Mouse (Mus musculus) CH12.LX (cell line): ENCODE measurements around the gene Fgd6. TPM values are rescaled to one million over a fixed set of nuclear protein-coding genes. Genes with fewer than 3 reads are reported as not detected.

ENCODE experiments used
- DNase-seq: peaks from one replicate; pipeline ENCODE4 v3.0.0-alpha.2; 2013; ENCODE audit errors: extremely low read depth
- H3K27ac ChIP-seq: 2 replicates; pipeline ENCODE4 v1.5.1; 2012; ENCODE audit warnings: low read depth, mild to moderate bottlenecking, control low read depth, moderate library complexity; ENCODE audit not compliant: insufficient read depth
- H3K27me3 ChIP-seq: replicated peaks from 2 replicates; pipeline ENCODE3; 2012; ENCODE audit warnings: inconsistent platforms
- H3K36me3 ChIP-seq, 2 experiments: replicated peaks in 1 of 2; 2 replicates each; pipeline versions ENCODE3 to v1.6.1; 2012; ENCODE audit warnings: inconsistent platforms in 1 of 2, low read length in 1 of 2, mild to moderate bottlenecking in 1 of 2, mixed read lengths in 1 of 2, moderate library complexity in 1 of 2; ENCODE audit not compliant: control insufficient read depth in 1 of 2, insufficient read depth in 1 of 2
- H3K4me1 ChIP-seq, 2 experiments: 2 replicates each; pipeline ENCODE4 v1.6.1; 2012; ENCODE audit warnings: inconsistent platforms in 1 of 2, moderate library complexity in 1 of 2; ENCODE audit not compliant: insufficient read depth in 2 of 2, control insufficient read depth in 1 of 2
- H3K4me2 ChIP-seq: 2 replicates; pipeline ENCODE4 v1.6.1; 2012; ENCODE audit warnings: low read depth, mild to moderate bottlenecking, control low read depth; ENCODE audit not compliant: poor library complexity, insufficient read depth, severe bottlenecking
- H3K4me3 ChIP-seq, 3 experiments: fragments of 150-350 bp in 1 of 3; sonication (generic) in 1 of 3; replicated peaks in 1 of 3; 2 replicates each; pipeline versions ENCODE3 to v1.5.1; 2011 to 2012; ENCODE audit warnings: low read depth in 2 of 3, low read length in 2 of 3, mild to moderate bottlenecking in 2 of 3, moderate library complexity in 2 of 3, control low read depth in 1 of 3, improper control_type of control experiment in 1 of 3, inconsistent platforms in 1 of 3, mixed read lengths in 1 of 3; ENCODE audit not compliant: poor library complexity in 1 of 3
- H3K79me2 ChIP-seq: replicated peaks from 2 replicates; pipeline ENCODE4 v1.6.1; 2012; ENCODE audit warnings: mild to moderate bottlenecking, moderate library complexity; ENCODE audit not compliant: control insufficient read depth, poor library complexity, insufficient read depth, severe bottlenecking; ENCODE audit errors: extremely low read depth
- H3K9ac ChIP-seq: 2 replicates; pipeline ENCODE4 v1.6.1; 2012; ENCODE audit warnings: low read depth, mild to moderate bottlenecking, control low read depth, moderate library complexity; ENCODE audit not compliant: insufficient read depth
- H3K9me3 ChIP-seq: replicated peaks from 2 replicates; pipeline ENCODE3; 2012; ENCODE audit warnings: low read length, inconsistent platforms, mixed read lengths
- BHLHE40 ChIP-seq: IDR thresholded peaks from 2 replicates; pipeline ENCODE4 v1.6.1; 2011; ENCODE audit warnings: mild to moderate bottlenecking, low read depth, low read length, improper control_type of control experiment
- EP300 ChIP-seq: IDR thresholded peaks from 2 replicates; pipeline ENCODE4 v1.6.1; 2011; ENCODE audit warnings: low read length, improper control_type of control experiment
- GABPA ChIP-seq: IDR thresholded peaks from 2 replicates; pipeline ENCODE4 v1.6.1; 2012; ENCODE audit warnings: low read depth, low read length, improper control_type of control experiment, inconsistent platforms; ENCODE audit not compliant: insufficient replicate concordance
- HCFC1 ChIP-seq: IDR thresholded peaks from 2 replicates; pipeline ENCODE4 v1.6.1; 2012; ENCODE audit warnings: low read depth, mild to moderate bottlenecking, inconsistent platforms, low read length, improper control_type of control experiment
- JUN ChIP-seq: IDR thresholded peaks from 2 replicates; pipeline ENCODE4 v1.6.1; 2011; ENCODE audit warnings: low read depth, mild to moderate bottlenecking, low read length, improper control_type of control experiment, moderate library complexity; ENCODE audit not compliant: insufficient read depth
- JUND ChIP-seq: conservative IDR thresholded peaks from 2 replicates; pipeline ENCODE4 v1.6.1; 2011; ENCODE audit warnings: low read depth, low read length, improper control_type of control experiment
- KAT2A ChIP-seq: IDR thresholded peaks from 2 replicates; pipeline ENCODE4 v1.6.1; 2012; ENCODE audit warnings: low read length, improper control_type of control experiment, inconsistent platforms; ENCODE audit not compliant: insufficient replicate concordance
- MAX ChIP-seq: IDR thresholded peaks from 2 replicates; pipeline ENCODE4 v1.6.1; 2011; ENCODE audit warnings: low read length, improper control_type of control experiment
- MAZ ChIP-seq: IDR thresholded peaks from 2 replicates; pipeline ENCODE4 v1.6.1; 2012; ENCODE audit warnings: low read depth, mild to moderate bottlenecking, inconsistent platforms, low read length, improper control_type of control experiment, moderate library complexity
- MEF2A ChIP-seq: IDR thresholded peaks from 2 replicates; pipeline ENCODE4 v1.6.1; 2014; ENCODE audit warnings: low read depth, mild to moderate bottlenecking, inconsistent platforms, low read length, improper control_type of control experiment, borderline replicate concordance
- MYC ChIP-seq: IDR thresholded peaks from 2 replicates; pipeline ENCODE4 v1.6.1; 2011; ENCODE audit warnings: low read depth, mild to moderate bottlenecking, improper control_type of control experiment, low read length
- NELFE ChIP-seq: IDR thresholded peaks from 2 replicates; pipeline ENCODE4 v1.6.1; 2011; ENCODE audit warnings: low read depth, low read length, improper control_type of control experiment
- POLR2A ChIP-seq: IDR thresholded peaks from 2 replicates; pipeline ENCODE4 v1.6.1; 2011; ENCODE audit warnings: low read depth, mild to moderate bottlenecking, improper control_type of control experiment, low read length
- RAD21 ChIP-seq: IDR thresholded peaks from 2 replicates; pipeline ENCODE4 v1.6.1; 2011; ENCODE audit warnings: low read depth, mild to moderate bottlenecking, low read length, improper control_type of control experiment, moderate library complexity
- RCOR1 ChIP-seq: conservative IDR thresholded peaks from 2 replicates; pipeline ENCODE4 v1.6.1; 2012; ENCODE audit warnings: low read depth, mild to moderate bottlenecking, inconsistent platforms, low read length, improper control_type of control experiment
- SIN3A ChIP-seq: IDR thresholded peaks from 2 replicates; pipeline ENCODE4 v1.6.1; 2012; ENCODE audit warnings: low read length, improper control_type of control experiment, inconsistent platforms
- SMC3 ChIP-seq: IDR thresholded peaks from 2 replicates; pipeline ENCODE4 v1.6.1; 2011; ENCODE audit warnings: low read depth, low read length, improper control_type of control experiment
- ZKSCAN1 ChIP-seq: IDR thresholded peaks from 2 replicates; pipeline ENCODE4 v1.6.1; 2012; ENCODE audit warnings: low read depth, inconsistent platforms, low read length, improper control_type of control experiment, borderline replicate concordance
- ZMIZ1 ChIP-seq: IDR thresholded peaks from 2 replicates; pipeline ENCODE4 v1.6.1; 2012; ENCODE audit warnings: low read depth, mild to moderate bottlenecking, inconsistent platforms, low read length, improper control_type of control experiment
- ZNF384 ChIP-seq: IDR thresholded peaks from 2 replicates; pipeline ENCODE4 v1.6.1; 2012; ENCODE audit warnings: low read depth, low read length, improper control_type of control experiment, inconsistent platforms
- dilution Hi-C: fragments of 300-500 bp; cut with MboI; formaldehyde crosslinking; loops from 2 replicates; pipeline ENCODE4 v1.14.3; 2020; ENCODE audit warnings: low sequenced_read_pairs; ENCODE audit not compliant: extremely low pct_unique_long_range_greater_than_20kb, extremely low pct_ligation_motif_present
- in situ Hi-C: fragments of 300-500 bp; cut with MboI; formaldehyde crosslinking; loops from 3 replicates; pipeline ENCODE4 v1.14.3; 2019; ENCODE audit warnings: low sequenced_read_pairs, low pct_ligation_motif_present, low pct_unique_long_range_greater_than_20kb, mixed read lengths
- polyA plus RNA-seq: library from polyadenylated mRNA; unstranded; fragments of >175 nt; gene quantifications from 2 replicates; pipeline ENCODE4 v1.2.1, GENCODE M21; 2012; ENCODE audit warnings: low read depth; ENCODE audit not compliant: insufficient read length
- total RNA-seq, 2 experiments: library from RNA; depleted of rRNA; stranded (reverse); fragments of 300-350 nt in 1 of 2; fragments of >200 nt in 1 of 2; gene quantifications; 2 replicates each; pipeline ENCODE4 v1.2.3; 2012 to 2014

The Fgd6 gene
- total and polyA plus RNA-seq, 3 experiments, result 3.3 to 7.2 (median 5.0) TPM

- H3K4me1 ChIP-seq, result peaks cover 16 to 29% of the 10 kb centered on the region in 2 experiments
- TF ChIP-seq ZKSCAN1 (no peak), BHLHE40 (no peak), RCOR1 (no peak)
- no peak for DNase-seq
- H3K9ac ChIP-seq, result no peak overlapping the region
- H3K79me2 ChIP-seq, result peaks cover 9% of the 10 kb centered on the region
- H3K4me3 ChIP-seq, result no peak overlapping the region
- no peaks in the 10 kb centered on the region for H3K27me3 ChIP-seq
- H3K36me3 ChIP-seq, result peaks cover 10 to 32% of the 10 kb centered on the region in 2 experiments
- dilution Hi-C loops (no loop called here), in situ Hi-C loops (no loop called here)
- H3K9me3 ChIP-seq, result no peaks in the 10 kb centered on the region
- H3K4me2 ChIP-seq, result no peak overlapping the region
- 0 out of 2 replicates have a peak overlapping the region, but pooled peaks have one; percentile 9 for H3K27ac ChIP-seq
Observed at GRCm38 (mm10) chr10:94060190-94060589, 24.4 kb downstream of the Fgd6 start.

GRCm38 (mm10) chr10:94062357-94062756 is 26.6 kb downstream of the Fgd6 start:
- Histone ChIP-seq H3K79me2 (peaks cover 8% of the 10 kb centered on the region), H3K9me3 (no peaks in the 10 kb centered on the region), H3K4me3 (no peak overlapping the region), H3K27me3 (no peaks in the 10 kb centered on the region), H3K4me2 (no peak overlapping the region), H3K4me1 (peaks cover 23 to 44% of the 10 kb centered on the region in 2 experiments), H3K9ac (no peak overlapping the region), H3K36me3 (peaks cover 13 to 34% of the 10 kb centered on the region in 2 experiments), H3K27ac (no peak overlapping the region)
- no peak for DNase-seq
- TF ChIP-seq JUN, result no peak
- TF ChIP-seq MEF2A, result no peak
- dilution Hi-C loops (no loop called here), in situ Hi-C loops (no loop called here)

- Histone ChIP-seq H3K36me3 (peaks cover 10 to 33% of the 10 kb centered on the region in 2 experiments), H3K4me3 (no peak overlapping the region), H3K27me3 (no peaks in the 10 kb centered on the region), H3K4me2 (no peak overlapping the region), H3K4me1 (peaks cover 11 to 26% of the 10 kb centered on the region in 2 experiments), H3K79me2 (0 out of 2 replicates have a peak, but pooled peaks cover 9% of the 10 kb centered on the region), H3K9me3 (no peaks in the 10 kb centered on the region), H3K9ac (no peak overlapping the region), H3K27ac (no peak overlapping the region)
- dilution Hi-C loops (no loop called here), in situ Hi-C loops (no loop called here)
- no peak for DNase-seq
- TF ChIP-seq RAD21 (no peak), MYC (no peak), MAX (no peak), EP300 (no peak), MAZ (no peak), POLR2A (no peak), HCFC1 (no peak), NELFE (no peak), GABPA (no peak), ZNF384 (no peak), RCOR1 (no peak), MEF2A (no peak), SMC3 (no peak), KAT2A (no peak), JUN (no peak), SIN3A (no peak), ZMIZ1 (no peak), JUND (no peak)
Observed at GRCm38 (mm10) chr10:94066896-94067295, 31.1 kb downstream of the Fgd6 start.
